Mouse (Mus musculus) spleen, adult 2 months (tissue): Measurements from ENCODE around the gene Prss29.

Experiments used
- CTCF ChIP-seq: fragments of 200-500 bp; IDR thresholded peaks from 2 replicates; pipeline ENCODE4 v1.5.1; 2011; ENCODE audit warnings: mild to moderate bottlenecking, inconsistent platforms; ENCODE audit not compliant: insufficient read depth, insufficient read length, insufficient replicate concordance; ENCODE audit errors: extremely low read depth
- POLR2A ChIP-seq: fragments of 200-500 bp; IDR thresholded peaks from 2 replicates; pipeline ENCODE4 v1.6.1; 2011; ENCODE audit warnings: low read depth, low read length, inconsistent platforms

DNA sequence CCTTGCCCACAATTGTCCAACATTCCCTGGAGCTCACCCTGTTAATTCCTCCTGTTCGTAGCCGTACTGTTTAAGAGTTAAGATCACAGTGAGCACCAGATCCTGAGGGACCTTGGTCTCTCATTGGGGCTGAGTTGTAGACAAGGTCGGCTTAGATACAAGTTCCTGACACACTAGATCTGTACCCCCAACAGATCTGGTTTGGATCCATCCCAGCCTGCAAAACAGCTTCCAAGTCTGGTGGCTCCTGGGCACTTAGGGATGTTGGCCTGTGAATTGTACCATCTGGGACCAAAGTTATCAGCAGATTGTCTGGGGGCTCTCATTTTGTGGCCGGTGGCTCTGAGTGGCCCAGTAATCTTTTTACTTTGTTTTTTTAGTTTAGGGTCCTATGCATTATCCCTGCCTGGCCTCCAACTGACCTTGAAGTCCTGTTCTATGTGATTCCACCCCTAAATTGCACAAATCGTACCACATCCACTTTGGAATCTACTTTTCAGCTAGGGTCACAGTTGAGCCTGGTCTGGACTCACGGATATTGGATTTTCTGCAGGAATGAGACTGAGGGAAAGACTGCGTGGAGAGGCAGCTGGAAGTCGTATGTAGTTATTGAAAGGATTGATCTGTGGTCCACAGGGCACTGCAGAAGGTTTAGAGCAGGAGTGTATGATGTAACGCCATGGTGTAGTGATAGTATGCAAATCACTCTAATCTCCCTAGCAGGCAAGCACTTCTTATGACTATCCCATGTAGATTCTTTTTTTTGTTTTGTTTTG is 43.7 kb upstream of the Prss29 start, which contains the start of gene Ube2i:
- TF ChIP-seq POLR2A (no peak), CTCF (no peak)
